Mouse (Mus musculus): Measurements from ENCODE around the gene Taar9. TPM values are rescaled to one million over a fixed set of nuclear protein-coding genes. Genes with fewer than 3 reads are reported as not detected.
"Not testable (repeated sequence)": the region's sequence is repeated elsewhere in the genome, so short reads cannot be mapped to it uniquely, and the experiment has no call there.

Gene Taar9
- polyA plus RNA-seq, 1 experiment from 2014 or later = not detected

GRCm38 (mm10) chr10:24087168-24087567, 22.2 kb downstream of the Taar9 start:
- Histone ChIP-seq H3K4me3 (ENCODE audit: low read depth, low read length) (no peak overlapping the region), H3K27ac (ENCODE audit: low read length) (no peak overlapping the region), H3K4me1 (ENCODE audit: control insufficient read depth, insufficient read depth, low read length) (no peaks in the 10 kb centered on the region), H3K9ac (ENCODE audit: low read depth, low read length) (no peak overlapping the region), H3K4me2 (ENCODE audit: low read length) (no peak overlapping the region), H3K27me3 (ENCODE audit: control insufficient read depth, insufficient read depth, low read depth, low read length) (no peaks in the 10 kb centered on the region), H3K9me3 (replicated peaks; ENCODE audit: control insufficient read depth, low read length, poor library complexity, severe bottlenecking) (no peaks in the 10 kb centered on the region), H3K36me3 (ENCODE audit: control insufficient read depth, insufficient read depth, low read length) (no peaks in the 10 kb centered on the region)
- 98% methylated on average over 2 of the region's 2 CpGs for WGBS
- ATAC-seq = no peak

- Histone ChIP-seq H3K9me3 (replicated peaks; ENCODE audit: control insufficient read depth, low read length, poor library complexity, severe bottlenecking) (no peaks in the 10 kb centered on the region), H3K27ac (ENCODE audit: low read length) (no peak overlapping the region), H3K27me3 (ENCODE audit: control insufficient read depth, insufficient read depth, low read depth, low read length) (no peaks in the 10 kb centered on the region), H3K36me3 (ENCODE audit: control insufficient read depth, insufficient read depth, low read length) (no peaks in the 10 kb centered on the region), H3K4me1 (ENCODE audit: control insufficient read depth, insufficient read depth, low read length) (no peaks in the 10 kb centered on the region), H3K4me2 (ENCODE audit: low read length) (no peak overlapping the region), H3K9ac (ENCODE audit: low read depth, low read length) (no peak overlapping the region), H3K4me3 (ENCODE audit: low read depth, low read length) (no peak overlapping the region)
- ATAC-seq = no peak
- 85% methylated on average over 5 of the region's 5 CpGs for WGBS
Observed at GRCm38 (mm10) chr10:24086555-24086954, 22.8 kb downstream of the Taar9 start.

GRCm38 (mm10) chr10:24085936-24086335, 23.4 kb downstream of the Taar9 start:
- Histone ChIP-seq H3K36me3 (ENCODE audit: control insufficient read depth, insufficient read depth, low read length) (no peaks in the 10 kb centered on the region), H3K27ac (ENCODE audit: low read length) (no peak overlapping the region), H3K9me3 (replicated peaks; ENCODE audit: control insufficient read depth, low read length, poor library complexity, severe bottlenecking) (no peaks in the 10 kb centered on the region), H3K4me2 (ENCODE audit: low read length) (no peak overlapping the region), H3K4me3 (ENCODE audit: low read depth, low read length) (no peak overlapping the region), H3K27me3 (ENCODE audit: control insufficient read depth, insufficient read depth, low read depth, low read length) (no peaks in the 10 kb centered on the region), H3K9ac (ENCODE audit: low read depth, low read length) (no peak overlapping the region), H3K4me1 (ENCODE audit: control insufficient read depth, insufficient read depth, low read length) (no peaks in the 10 kb centered on the region)
- no peak for ATAC-seq
- WGBS = 33% methylated on average over 5 of the region's 5 CpGs

- H3K36me3 ChIP-seq (ENCODE audit: control insufficient read depth, insufficient read depth, low read length) = no peaks in the 10 kb centered on the region
- 42% methylated on average over 3 of the region's 3 CpGs for WGBS
- H3K4me1 ChIP-seq (ENCODE audit: control insufficient read depth, insufficient read depth, low read length) = no peaks in the 10 kb centered on the region
- ATAC-seq = no peak
- H3K9me3 ChIP-seq (replicated peaks; ENCODE audit: control insufficient read depth, low read length, poor library complexity, severe bottlenecking) = no peaks in the 10 kb centered on the region
- no peak overlapping the region for H3K4me2 ChIP-seq (ENCODE audit: low read length)
- H3K27ac ChIP-seq (ENCODE audit: low read length) = no peak overlapping the region
- no peak overlapping the region for H3K9ac ChIP-seq (ENCODE audit: low read depth, low read length)
- H3K4me3 ChIP-seq (ENCODE audit: low read depth, low read length) = no peak overlapping the region
- H3K27me3 ChIP-seq (ENCODE audit: control insufficient read depth, insufficient read depth, low read depth, low read length) = no peaks in the 10 kb centered on the region
Observed at GRCm38 (mm10) chr10:24080166-24080565, 29.2 kb downstream of the Taar9 start.

DNA sequence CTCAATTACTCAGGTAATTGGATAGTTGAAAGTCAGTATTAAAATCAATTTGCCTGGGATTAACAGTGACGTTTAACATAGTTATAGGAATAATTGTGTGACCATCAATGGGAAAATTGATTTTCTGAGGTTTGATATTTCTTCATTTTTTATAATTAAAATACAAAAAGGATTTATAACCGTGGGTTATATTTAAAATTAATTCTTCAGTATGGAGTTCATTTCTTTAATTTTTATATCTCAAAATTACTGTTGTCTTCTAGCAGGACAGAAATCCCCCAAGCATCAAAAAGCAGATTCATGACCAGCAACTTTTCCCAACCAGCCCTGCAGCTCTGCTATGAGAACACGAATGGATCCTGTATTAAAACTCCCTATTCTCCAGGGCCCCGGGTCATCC, 33.1 kb downstream of the Taar9 start, which contains the start of gene Taar8a:
Gene Taar8a, plus strand, starts transcription at position 301 of the 400 bp plus-strand sequence.
- not testable (repeated sequence) for H3K4me1 ChIP-seq (ENCODE audit: control insufficient read depth, insufficient read depth, low read length); H3K9me3 ChIP-seq (replicated peaks; ENCODE audit: control insufficient read depth, low read length, poor library complexity, severe bottlenecking); H3K9ac ChIP-seq (ENCODE audit: low read depth, low read length); H3K36me3 ChIP-seq (ENCODE audit: control insufficient read depth, insufficient read depth, low read length); H3K4me3 ChIP-seq (ENCODE audit: low read depth, low read length); ATAC-seq; H3K27me3 ChIP-seq (ENCODE audit: control insufficient read depth, insufficient read depth, low read depth, low read length); H3K4me2 ChIP-seq (ENCODE audit: low read length); H3K27ac ChIP-seq (ENCODE audit: low read length)
- WGBS = 81% methylated on average over 2 of the region's 4 CpGs

DNA sequence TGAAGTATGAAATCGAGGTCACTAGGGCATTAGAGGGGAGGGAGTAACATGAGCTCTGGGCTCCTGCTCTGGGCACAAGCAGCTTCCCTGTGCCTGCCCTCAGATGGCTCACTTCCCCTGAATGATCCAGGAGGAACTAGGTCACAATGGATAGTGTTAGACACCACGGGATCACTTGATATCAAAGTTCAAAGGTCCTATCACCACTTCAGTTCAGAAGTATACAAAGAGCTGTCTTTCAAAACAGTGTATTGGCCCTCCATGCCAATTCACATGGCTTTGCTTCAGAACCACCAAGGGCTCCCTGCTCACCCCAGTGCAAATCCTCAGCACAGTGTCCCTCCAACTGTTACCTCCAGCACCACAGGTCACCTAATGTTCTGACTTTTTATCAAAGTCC, 34.6 kb downstream of the Taar9 start:
- not testable (repeated sequence) for H3K9ac ChIP-seq (ENCODE audit: low read depth, low read length); ATAC-seq; H3K4me3 ChIP-seq (ENCODE audit: low read depth, low read length); H3K36me3 ChIP-seq (ENCODE audit: control insufficient read depth, insufficient read depth, low read length); H3K4me2 ChIP-seq (ENCODE audit: low read length); H3K4me1 ChIP-seq (ENCODE audit: control insufficient read depth, insufficient read depth, low read length); H3K9me3 ChIP-seq (replicated peaks; ENCODE audit: control insufficient read depth, low read length, poor library complexity, severe bottlenecking); H3K27me3 ChIP-seq (ENCODE audit: control insufficient read depth, insufficient read depth, low read depth, low read length); H3K27ac ChIP-seq (ENCODE audit: low read length)
- WGBS = 51% methylated on average over 2 of the region's 2 CpGs

DNA sequence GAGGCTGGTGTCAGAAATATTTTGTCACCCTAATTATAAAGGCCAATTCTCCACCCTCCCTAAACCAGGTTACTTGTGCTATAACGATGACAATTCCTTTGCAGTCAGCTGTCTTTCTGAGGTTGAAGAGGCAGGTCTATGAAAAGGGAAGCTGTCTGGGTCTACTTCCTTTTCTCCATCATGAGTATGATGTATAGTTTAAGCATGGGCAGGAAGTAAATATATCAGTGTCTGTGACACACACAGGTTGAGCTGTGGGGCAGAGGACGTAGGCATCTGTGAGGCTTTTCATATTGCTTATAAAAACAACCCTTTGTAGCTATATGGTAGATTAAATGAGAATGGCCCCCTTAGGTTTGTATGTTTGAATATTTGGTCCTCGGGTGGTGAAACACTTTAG, 50.3 kb downstream of the Taar9 start:
- Histone ChIP-seq H3K4me1 (ENCODE audit: control insufficient read depth, insufficient read depth, low read length) (no peaks in the 10 kb centered on the region), H3K27me3 (ENCODE audit: control insufficient read depth, insufficient read depth, low read depth, low read length) (no peaks in the 10 kb centered on the region), H3K4me2 (ENCODE audit: low read length) (no peak overlapping the region), H3K4me3 (ENCODE audit: low read depth, low read length) (no peak overlapping the region), H3K9ac (ENCODE audit: low read depth, low read length) (no peak overlapping the region), H3K27ac (ENCODE audit: low read length) (no peak overlapping the region), H3K9me3 (replicated peaks; ENCODE audit: control insufficient read depth, low read length, poor library complexity, severe bottlenecking) (no peaks in the 10 kb centered on the region), H3K36me3 (ENCODE audit: control insufficient read depth, insufficient read depth, low read length) (no peaks in the 10 kb centered on the region)
- no peak for ATAC-seq
- 91% methylated on average over 3 of the region's 3 CpGs for WGBS

Other genes starting within 250 kb of the Taar9 start
- 0.25 and 0.43 TPM in 2 replicates for gene Vnn1, start 214.8 kb downstream of the Taar9 start, polyA plus RNA-seq (2015; fragmentation: Nextera tagmentation; extraction: Ambion mirVana)
- not detected in 2 replicates for gene Taar1, start 189.2 kb downstream of the Taar9 start, polyA plus RNA-seq (2015; fragmentation: Nextera tagmentation; extraction: Ambion mirVana)
- not detected in 2 replicates for gene Taar2, start 171.0 kb downstream of the Taar9 start, polyA plus RNA-seq (2015; fragmentation: Nextera tagmentation; extraction: Ambion mirVana)
- not detected in 2 replicates for gene Taar3, start 160.0 kb downstream of the Taar9 start, polyA plus RNA-seq (2015; fragmentation: Nextera tagmentation; extraction: Ambion mirVana)
- gene Taar4, start 149.0 kb downstream of the Taar9 start, polyA plus RNA-seq (2015; fragmentation: Nextera tagmentation; extraction: Ambion mirVana) = not detected in 2 replicates
- gene Taar5, start 138.8 kb downstream of the Taar9 start, polyA plus RNA-seq (2015; fragmentation: Nextera tagmentation; extraction: Ambion mirVana) = not detected in 2 replicates
- gene Taar6, start 123.9 kb downstream of the Taar9 start, polyA plus RNA-seq (2015; fragmentation: Nextera tagmentation; extraction: Ambion mirVana) = not detected in 2 replicates
- not detected in 2 replicates for gene Taar7a, start 116.1 kb downstream of the Taar9 start, polyA plus RNA-seq (2015; fragmentation: Nextera tagmentation; extraction: Ambion mirVana)
- gene Taar7b, start 109.6 kb downstream of the Taar9 start, polyA plus RNA-seq (2015; fragmentation: Nextera tagmentation; extraction: Ambion mirVana) = not detected in 2 replicates
- gene Taar7d, start 82.3 kb downstream of the Taar9 start, polyA plus RNA-seq (2015; fragmentation: Nextera tagmentation; extraction: Ambion mirVana) = not detected in 2 replicates
- not detected in 2 replicates for gene Taar7e, start 71.9 kb downstream of the Taar9 start, polyA plus RNA-seq (2015; fragmentation: Nextera tagmentation; extraction: Ambion mirVana)
- not detected in 2 replicates for gene Taar7f, start 60.0 kb downstream of the Taar9 start, polyA plus RNA-seq (2015; fragmentation: Nextera tagmentation; extraction: Ambion mirVana)
- not detected in 2 replicates for gene Taar8a, start 33.0 kb downstream of the Taar9 start, polyA plus RNA-seq (2015; fragmentation: Nextera tagmentation; extraction: Ambion mirVana)
- not detected in 2 replicates for gene Taar8b, start 17.2 kb downstream of the Taar9 start, polyA plus RNA-seq (2015; fragmentation: Nextera tagmentation; extraction: Ambion mirVana)
- gene Taar8c, start 7.6 kb downstream of the Taar9 start, polyA plus RNA-seq (2015; fragmentation: Nextera tagmentation; extraction: Ambion mirVana) = not detected in 2 replicates
- 363 and 388 TPM in 2 replicates for gene Stx7, start 39.8 kb upstream of the Taar9 start, polyA plus RNA-seq (2015; fragmentation: Nextera tagmentation; extraction: Ambion mirVana)
- gene Moxd1, start 114.0 kb upstream of the Taar9 start, polyA plus RNA-seq (2015; fragmentation: Nextera tagmentation; extraction: Ambion mirVana) = 2.7 and 2.8 TPM in 2 replicates